Mouse (Mus musculus): ENCODE results near the gene Ppa1. TPM values are rescaled to one million over a fixed set of nuclear protein-coding genes. Genes with fewer than 3 reads are reported as not detected.

The Ppa1 gene
- total RNA-seq, 2 experiments from 2014 or later, result 115 to 116 TPM

DNA sequence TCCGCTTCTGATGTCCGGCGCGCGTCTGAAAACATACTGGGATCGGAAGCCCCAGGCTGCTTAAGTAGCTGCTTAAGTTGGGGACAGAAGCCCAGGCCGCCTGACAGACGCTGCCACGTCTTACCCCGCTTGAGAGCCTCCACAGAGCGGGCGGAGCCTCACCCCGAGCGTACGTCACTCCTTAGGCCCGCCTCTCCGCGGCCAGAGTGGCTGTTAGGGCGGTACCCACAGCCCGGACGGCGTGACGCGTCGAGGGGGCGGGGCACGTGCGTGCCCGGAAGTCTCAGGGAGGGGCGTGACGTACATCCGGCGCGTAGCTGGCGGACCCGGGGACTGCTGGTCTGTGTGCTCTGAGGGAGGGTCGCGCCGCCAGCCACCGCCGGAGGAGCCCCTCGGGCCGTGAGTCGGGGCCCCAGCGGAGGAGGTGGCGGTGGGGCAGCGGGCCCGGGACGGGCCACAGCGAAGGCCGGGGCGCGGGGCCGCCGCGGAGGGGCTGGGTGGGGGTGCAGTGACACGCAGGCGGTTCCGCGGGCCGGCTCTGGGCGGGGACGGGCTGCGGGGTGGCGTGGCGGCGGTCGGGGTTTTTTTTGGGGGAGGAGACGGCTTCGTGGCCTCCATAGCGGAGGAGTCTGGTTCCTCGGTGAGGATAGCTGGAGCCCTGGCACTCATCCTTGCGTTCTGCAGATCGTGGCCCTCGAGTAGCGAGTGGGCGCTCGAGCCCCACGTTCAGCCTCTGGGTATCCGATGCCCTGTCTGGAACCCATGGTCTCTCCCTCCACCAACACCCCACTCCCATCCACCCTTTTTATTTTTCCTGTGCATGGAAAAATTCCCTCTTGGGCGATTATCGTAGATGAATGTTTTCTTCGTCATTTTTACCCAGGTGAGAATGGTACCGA is 31.9 kb downstream of the Ppa1 start, which contains the start of gene Sar1a:
Sar1a (plus strand) TSS at position 285 of the 899 bp plus-strand sequence.
- intact Hi-C loops (cut with DNase I), result no loop called here
- peak; percentile 98 for DNase-seq (ENCODE audit: low spot score in 2 of 2)

DNA sequence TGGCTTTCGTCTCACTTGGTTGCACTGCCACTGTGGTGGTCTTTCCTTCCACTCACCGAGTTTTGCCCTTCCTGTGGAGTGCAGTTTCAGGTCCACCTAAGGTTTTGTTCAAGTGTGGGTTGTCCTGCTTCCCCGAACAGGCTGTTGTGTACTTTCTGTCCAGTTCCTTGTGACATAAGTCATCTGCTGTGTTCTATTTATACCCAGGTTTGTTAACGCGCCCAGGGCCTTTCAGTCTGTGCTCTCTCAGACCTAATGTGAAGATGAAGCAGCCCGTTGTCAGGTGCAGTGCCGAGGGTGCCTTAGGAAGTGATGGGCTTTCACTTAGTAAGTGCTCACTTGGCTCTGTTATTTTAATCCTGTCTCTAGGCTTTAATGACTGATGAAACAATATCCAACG is 41.1 kb downstream of the Ppa1 start:
- intact Hi-C loops (cut with DNase I), result no loop called here
- DNase-seq (ENCODE audit: low spot score in 2 of 2), result no peak

DNA sequence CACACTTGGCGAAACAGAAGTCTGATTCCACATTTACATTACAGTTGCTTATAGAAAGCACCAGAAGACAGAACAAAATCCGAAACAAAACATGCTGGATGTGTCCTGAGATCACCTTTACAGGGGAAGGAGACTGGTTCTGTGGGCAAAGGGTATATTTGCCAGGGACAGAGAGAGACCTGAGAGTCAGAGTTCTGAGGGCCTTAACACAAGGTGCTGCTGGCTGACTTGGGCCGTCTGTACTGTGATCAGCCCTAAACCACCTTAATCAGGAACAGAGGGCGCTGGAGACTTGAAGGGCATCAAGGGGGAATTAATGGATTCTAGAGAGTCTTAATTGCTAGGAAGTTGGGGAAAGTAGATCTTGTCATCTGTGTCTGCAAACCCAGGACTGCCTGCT is 45.2 kb downstream of the Ppa1 start:
- intact Hi-C loops (cut with DNase I), result no loop called here
- DNase-seq (ENCODE audit: low spot score in 2 of 2), result no peak

DNA sequence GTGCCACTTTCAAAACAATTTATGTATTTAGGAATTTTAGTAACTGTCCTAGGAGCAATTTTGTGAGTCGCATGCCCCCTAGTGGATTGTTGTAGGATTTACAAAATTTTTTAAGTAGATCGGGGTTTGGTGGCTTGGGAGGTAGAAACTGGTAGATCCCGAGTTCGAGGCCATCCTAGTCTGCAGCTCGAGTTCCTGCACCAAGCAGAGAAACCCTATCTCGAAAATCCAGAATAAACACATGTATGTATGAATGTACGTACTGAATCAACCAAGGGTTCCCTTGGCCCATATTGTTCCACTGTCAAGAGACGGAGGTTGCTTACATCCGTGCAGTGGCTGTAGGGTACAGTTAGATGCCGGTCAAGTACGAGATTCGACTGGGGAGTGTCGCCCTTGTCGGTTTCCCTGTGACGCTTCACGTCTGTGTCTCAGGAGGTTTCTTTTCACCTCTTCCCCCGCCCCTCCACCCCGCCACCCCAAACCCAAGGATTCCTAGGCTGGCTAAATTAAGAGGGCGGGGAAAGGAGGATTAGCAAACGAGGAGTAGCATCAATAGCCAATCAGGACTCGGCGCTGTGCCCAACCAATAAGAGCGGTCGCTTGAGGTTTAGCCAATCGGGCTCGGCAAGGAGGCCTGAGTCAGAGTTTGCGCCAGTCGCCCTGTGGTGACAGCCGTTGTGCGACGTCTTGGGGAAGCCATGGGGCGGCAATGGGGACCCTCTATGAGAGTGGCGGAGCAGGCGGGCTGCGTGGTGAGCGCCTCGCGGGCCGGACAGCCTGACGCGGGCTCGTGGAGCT is 46.7 kb downstream of the Ppa1 start, which contains the start of gene Tysnd1:
Tysnd1 (plus strand) TSS at position 645 of the 801 bp plus-strand sequence.
- DNase-seq (ENCODE audit: low spot score in 2 of 2), result peak; percentile 99
- intact Hi-C loops (cut with DNase I), result no loop called here

DNA sequence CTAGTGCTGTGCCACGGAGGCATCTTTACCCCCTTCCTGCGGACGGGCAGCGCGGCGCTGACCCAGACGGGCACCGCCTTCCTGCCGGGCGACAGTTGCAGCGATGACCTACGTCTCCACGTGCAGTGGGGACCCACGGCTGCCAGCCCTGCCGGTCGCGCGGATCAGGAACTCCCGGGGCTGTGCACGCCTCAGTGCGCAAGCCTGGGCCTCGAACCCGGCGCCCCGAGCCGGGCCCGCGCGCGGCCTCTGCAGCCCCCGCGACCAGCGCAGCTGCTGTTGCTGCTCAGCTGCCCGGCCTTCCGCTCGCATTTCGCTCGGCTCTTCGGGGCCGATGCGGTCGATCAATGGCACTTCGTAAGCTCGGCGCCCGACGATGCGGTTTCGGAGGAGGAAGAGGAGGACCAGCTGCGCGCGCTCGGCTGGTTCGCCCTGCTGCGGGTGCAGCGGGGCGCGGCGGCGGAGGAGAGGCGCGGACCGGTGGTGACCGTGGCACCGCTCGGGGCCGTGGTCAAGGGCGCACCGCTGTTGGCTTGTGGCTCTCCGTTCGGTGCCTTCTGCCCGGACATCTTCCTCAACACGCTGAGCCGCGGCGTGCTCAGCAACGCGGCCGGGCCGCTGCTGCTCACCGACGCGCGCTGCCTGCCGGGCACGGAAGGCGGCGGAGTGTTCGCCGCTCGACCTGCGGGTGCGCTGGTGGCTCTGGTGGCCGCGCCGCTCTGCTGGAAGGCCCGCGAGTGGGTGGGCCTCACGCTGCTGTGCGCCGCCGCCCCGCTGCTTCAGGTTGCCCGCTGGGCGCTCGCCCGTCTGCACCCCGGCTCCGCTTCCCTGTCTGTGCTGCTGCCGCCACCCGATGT is 47.6 kb downstream of the Ppa1 start:
- peak in 1 of 2 experiments; percentile 15 for DNase-seq (ENCODE audit: low spot score in 2 of 2)
- intact Hi-C loops (cut with DNase I), result no loop called here

DNA sequence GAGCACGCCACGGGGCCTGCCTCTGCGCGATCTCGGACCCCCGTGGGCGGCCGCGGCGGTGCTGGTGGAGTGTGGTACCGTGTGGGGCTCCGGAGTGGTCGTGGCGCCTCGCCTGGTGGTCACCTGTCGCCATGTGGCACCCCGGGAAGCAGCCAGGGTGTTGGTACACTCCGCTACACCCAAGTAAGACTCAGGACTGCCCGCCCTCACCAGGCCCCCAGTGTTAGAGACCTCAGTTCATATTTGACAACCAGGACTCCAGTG is 48.1 kb downstream of the Ppa1 start:
- intact Hi-C loops (cut with DNase I), result no loop called here
- no peak for DNase-seq (ENCODE audit: low spot score in 2 of 2)

DNA sequence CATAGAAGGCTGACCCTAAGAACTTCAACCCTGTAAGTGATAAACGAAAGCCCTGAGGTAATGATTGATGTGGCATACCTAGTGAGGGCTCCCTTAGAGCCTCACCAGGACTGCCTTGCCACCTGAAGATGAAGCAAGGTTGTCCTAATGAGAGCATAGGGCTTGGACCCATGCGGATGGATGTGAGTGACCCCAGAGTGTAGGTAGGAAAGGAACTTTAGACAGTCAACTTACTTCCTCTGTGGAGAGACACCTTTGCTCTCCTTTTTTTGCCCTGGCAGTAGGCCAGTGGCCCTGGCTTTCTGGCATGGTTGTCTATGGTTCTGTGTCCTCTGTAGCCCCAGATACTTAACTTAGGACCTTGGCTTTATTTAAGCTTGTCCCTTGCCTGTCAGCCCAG is 48.7 kb downstream of the Ppa1 start:
- intact Hi-C loops (cut with DNase I), result no loop called here
- DNase-seq (ENCODE audit: low spot score in 2 of 2), result no peak

DNA sequence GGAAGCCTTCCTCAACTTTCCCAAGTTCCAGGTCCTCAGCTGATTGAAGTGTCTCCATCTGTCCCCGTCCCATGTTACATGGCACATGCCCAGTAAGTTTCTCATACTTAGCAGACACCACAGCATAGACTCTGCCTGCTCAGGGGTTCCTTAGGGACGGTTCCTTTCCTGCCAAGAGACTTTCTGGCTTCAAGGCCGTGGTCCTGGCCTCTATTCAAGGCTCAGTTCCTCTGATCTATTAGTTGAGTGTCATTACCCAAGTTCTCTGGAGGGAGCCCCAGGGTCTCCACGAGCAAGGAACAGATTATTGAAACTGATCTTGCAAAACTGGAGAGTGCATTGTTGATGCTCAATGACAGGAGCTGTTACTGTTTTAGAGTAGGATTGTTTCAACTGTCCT is 56.3 kb downstream of the Ppa1 start:
- intact Hi-C loops (cut with DNase I), result no loop called here
- no peak for DNase-seq (ENCODE audit: low spot score in 2 of 2)

DNA sequence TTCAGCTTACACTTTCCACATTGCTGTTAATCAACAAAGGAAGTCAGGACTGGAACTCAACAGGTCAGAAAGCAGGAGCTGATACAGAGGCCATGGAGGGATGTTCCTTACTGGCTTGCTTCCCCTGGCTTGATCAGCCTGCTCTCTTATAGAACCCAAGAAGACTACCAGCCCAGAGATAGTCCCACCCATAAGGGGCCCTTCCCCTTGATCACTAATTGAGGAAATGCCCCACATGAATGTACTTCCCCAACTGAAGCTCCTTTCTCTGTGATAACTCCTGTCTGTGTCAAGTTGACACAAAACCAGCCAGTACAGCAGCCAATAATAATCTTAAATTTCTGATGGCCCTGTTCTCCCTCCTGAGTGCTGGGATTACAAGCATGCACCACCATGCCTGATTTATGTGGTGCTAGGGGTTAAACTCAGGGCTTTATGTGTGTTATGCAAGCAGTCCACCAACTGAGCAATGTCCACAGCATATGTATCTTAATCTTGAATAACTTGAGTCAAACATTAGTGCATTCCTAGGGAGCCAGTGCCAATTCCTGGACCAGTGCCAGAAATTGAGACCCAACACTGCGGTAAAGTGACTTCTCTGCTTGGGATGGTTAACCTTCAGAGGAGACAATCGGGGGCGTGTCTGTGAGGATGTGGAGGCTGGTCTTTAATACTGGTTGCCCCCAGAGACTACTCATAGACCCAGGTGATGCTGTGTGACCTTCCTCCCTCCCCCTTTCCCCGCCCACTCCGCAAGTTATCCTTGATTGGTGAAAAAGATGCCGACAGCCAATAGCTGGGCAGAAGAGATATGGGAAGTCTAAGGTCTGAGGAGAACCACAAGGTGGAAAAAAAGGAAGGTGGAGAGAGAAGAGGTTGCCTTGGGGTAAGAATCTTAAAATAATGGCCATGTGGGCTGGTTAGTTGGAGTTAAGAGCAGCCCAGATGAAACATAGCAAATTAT is 58.3 kb downstream of the Ppa1 start:
- intact Hi-C loops (cut with DNase I), result no loop called here
- no peak for DNase-seq (ENCODE audit: low spot score in 2 of 2)

DNA sequence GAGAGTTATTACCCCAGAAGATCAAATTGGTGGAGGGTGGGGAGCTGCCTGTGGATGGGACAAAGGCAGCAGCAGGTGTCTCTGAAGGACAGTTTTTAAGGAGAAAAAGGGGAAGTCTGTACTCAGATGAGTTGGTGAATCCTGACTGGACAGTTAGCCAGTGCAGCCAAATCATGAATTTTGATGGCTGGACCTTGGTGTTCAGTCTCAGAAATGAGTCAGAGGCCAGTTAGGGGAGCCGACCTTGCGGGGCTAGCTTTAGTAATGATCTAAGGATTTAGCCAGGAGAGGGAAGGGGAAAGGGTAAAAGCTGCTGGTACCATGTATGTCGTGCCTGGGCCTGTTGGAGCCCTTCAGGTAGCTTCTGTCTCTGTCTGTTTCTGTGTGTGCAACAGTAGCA is 65.2 kb downstream of the Ppa1 start:
- no peak for DNase-seq (ENCODE audit: low spot score in 2 of 2)
- intact Hi-C loops (cut with DNase I), result no loop called here

DNA sequence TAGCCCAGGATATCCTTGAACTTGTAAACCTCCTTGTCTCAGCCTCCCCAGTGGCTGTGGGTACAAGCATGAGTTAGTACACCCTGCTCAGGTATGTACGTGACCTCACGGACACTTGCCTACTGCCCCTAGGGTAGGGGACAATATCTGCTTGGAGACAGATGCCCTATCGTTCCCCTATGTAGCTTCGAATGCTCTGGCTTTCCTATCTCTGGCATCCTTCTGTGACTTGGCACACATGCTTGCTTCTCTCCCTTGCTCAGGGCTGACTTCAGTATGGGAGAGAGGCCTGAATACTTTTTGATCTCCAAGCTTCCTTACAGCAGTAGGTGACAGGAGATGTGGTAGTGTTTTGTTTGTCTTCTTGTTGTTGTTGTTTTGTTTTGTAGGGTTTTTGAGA is 65.8 kb downstream of the Ppa1 start:
- intact Hi-C loops (cut with DNase I), result no loop called here
- no peak for DNase-seq (ENCODE audit: low spot score in 2 of 2)

DNA sequence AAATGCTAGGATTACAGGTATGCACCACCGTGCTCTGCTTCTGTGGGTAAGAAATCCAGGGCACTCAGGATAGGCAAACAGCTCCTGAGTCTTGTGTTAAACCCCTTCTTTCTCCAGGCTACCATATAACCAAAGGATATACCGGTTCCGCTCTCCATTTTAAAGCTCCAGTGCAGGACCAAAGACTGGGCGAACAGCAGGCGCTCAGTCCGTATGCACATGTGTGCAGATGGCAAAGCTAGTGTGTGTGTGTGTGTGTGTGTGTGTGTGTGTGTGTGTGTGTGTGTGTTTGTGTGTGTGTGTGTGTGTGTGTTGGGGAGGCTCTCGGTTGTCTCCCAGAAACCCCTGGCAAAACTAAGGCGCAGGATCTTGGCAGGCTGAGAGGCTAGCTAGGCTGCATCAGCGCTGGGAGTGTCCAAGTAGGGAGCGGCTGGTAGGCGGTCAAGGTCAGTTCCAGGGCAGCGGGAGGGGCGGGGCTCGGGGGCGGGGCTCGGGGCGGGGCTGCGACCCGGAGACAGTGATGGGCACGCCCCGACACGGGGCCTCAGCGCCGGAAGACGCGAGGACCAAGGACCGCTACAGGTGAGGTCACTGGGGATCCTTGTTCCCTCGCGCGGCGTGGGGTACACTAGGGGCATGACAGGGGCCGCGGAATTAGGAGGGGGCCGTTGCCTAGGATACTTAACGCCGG is 66.6 kb downstream of the Ppa1 start, which contains the start of gene Aifm2:
Aifm2 (plus strand) TSS at position 493 of the 691 bp plus-strand sequence.
- intact Hi-C loops (cut with DNase I), result no loop called here

DNA sequence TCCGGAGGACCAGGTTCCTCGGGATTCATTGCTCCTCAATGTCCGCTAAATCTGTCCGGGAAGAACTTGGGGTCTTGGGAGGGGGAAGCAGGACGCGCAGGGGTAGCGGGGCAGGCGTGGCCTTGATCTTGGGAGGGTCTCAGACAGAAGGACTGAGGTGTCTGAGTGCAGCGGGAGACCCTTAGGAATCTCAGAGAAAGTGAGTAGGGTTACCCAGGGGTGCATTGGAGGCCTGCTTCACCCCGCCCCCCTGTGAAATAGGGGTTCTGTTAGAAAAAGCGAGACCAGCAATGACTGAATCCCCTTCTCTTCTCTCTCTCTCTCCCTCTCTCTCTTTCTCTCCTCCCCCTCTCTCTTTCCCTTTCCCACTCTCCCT is 67.1 kb downstream of the Ppa1 start:
- DNase-seq (ENCODE audit: low spot score in 2 of 2), result no peak
- intact Hi-C loops (cut with DNase I), result no loop called here

More for the DNA sequence above, 66.6 kb downstream of the Ppa1 start, which contains the start of gene Aifm2:
- DNase-seq (ENCODE audit: low spot score in 2 of 2), result no peak

DNA sequence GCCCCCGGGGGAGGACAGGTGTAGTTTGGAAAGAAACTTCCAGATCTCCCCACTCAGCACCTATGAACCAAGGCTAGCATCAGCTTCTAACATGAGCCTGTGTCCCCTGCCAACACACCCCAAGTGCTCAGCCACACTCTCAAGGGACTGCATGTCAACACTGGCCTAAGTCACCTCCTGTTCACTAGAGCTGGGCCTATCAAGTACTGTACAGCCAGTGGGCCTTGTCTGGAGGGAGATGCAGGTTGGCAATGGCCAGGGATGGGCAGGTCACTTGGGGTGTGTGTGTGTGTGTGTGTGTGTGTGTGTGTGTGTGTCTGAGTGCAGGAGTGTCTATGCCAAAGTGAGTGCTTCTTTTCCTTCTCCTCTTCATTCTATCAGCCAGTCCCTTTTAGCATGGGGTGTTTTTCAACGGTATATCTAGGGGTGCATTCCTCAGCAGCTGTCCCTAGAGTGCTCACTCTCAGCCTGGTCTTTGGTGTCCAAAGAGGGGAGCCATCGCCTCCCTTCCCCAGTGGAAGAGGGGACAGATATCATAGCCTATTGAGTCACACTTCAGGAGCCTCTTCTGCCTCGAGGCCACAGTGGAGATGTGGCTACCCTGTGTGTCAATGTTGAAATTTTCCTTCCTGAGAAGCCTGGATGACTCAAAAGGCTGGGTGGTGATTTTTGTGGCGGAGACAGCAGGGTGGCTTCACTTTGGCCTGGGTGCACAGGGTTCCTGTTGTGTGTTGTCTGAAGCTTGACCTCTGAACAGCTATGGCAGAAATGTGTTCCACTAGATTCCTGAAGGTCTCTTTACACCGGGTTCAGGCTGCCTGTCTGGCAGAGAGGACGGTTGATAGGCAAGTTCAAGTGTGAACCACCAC is 67.9 kb downstream of the Ppa1 start:
- intact Hi-C loops (cut with DNase I), result no loop called here
- no peak for DNase-seq (ENCODE audit: low spot score in 2 of 2)

DNA sequence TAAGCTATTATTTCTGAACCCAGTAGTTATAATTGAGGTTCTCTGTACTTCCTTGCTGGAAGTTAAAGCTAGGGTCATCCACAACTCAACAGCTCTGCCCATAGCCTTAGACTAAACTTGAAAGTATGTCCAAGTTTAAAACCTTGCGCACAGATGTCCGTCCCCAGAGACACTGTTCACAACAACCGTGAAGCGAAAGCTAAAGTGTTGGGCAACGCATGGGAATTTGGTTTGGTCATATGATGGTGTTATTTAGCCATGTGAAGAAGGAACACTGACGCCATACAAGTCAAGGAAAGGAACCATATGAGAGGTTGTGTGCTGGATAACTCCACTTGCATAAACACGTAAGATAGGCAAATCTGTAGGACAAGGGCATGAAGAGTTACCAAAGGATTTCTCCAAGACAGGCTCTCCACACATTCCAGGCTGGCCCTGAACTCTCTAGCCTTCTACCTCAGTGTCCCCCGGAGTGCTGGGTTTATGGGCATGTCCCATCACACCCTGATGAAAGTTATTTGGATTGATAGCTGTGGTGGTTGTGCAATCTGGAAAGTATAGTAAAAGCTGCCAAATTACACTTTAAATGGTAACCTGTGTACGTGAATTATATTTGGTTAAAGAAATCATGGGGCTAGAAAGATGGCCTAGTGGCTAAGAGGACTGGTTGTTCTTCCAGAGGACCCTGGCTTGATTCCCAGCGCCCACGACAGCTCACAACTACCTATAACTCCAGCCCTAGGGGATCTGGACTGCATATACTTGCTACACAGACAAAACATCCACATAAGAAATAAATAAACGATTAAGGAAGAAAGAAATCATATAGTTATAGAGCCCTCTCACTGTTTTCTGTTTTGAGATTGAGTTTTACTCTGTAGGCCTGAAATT is 69.3 kb downstream of the Ppa1 start:
- intact Hi-C loops (cut with DNase I), result no loop called here
- DNase-seq (ENCODE audit: low spot score in 2 of 2), result no peak

DNA sequence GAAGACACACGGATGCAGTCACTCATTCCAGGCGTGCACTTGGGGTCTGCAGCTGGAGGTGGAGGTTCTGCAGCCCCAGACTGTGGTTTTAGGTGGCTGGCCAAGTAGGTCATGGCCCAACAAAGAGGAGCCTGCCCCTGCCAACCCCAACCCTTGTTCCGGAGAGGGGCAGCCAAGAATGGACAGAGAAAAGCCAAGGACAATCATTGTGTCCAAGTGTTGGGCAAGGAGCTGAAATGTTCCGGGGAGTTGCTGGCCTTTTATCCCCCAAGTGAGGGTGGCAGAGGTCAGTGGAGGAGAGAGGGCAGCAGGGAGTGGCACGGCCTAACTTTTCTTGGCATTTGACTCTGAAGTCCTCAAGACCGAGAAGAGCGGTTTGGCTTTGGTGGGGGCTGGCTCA is 72.0 kb downstream of the Ppa1 start:
- intact Hi-C loops (cut with DNase I), result no loop called here
- no peak for DNase-seq (ENCODE audit: low spot score in 2 of 2)

Data from left cerebral cortex, postnatal 14 days (tissue).